In the genomic region with DNA sequence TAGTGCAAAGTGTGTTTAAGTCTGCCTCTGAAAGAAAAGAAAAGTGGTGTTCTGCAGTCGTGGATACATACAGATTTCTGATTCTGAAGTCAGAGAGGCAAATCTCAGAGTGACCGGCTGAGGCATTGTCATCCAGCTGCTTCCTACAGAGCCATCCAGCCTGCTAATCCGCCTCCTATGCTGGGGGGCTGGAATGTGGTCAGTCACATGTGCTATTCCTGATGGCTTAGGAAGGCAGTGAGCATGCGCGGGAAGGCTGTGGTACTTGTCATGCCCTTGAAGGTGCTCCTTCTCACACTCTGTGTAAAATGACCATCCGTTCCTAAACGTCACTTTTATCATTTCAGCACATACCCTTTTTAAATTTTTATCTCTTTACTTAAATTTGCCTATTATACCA, we compare ENCODE assay signal across 25 mouse cellular contexts.
"Had no signal": no experiment of that assay in that cellular context is flagged by ENCODE, and none has a peak within 500 bp of the region (broad histone marks: within the 10 kb centered on the region; RNA-seq: fewer than 3 reads in every experiment).

No protein-coding gene starts in this region.

- H3K4me2 ChIP-seq: heart, embryonic 11.5 days; hindbrain, embryonic 12.5 days; hindbrain, embryonic 14.5 days; intestine, embryonic 15.5 days; limb, embryonic 12.5 days; liver, embryonic 11.5 days; liver, embryonic 13.5 days had no signal

- H3K27ac ChIP-seq: gastrocnemius, adult 2 months; hindbrain, embryonic 10.5 days; hindbrain, embryonic 12.5 days; hindbrain, embryonic 14.5 days; intestine, embryonic 15.5 days; layer of hippocampus, adult 2 months; left cerebral cortex, adult 2 months; limb, embryonic 10.5 days; limb, embryonic 12.5 days; liver, embryonic 13.5 days had no signal

- H3K27me3 ChIP-seq: hindbrain, embryonic 12.5 days; intestine, embryonic 15.5 days; limb, embryonic 12.5 days; liver, embryonic 13.5 days had no signal

- H3K4me3 ChIP-seq: gastrocnemius, adult 2 months; hindbrain, embryonic 10.5 days; hindbrain, embryonic 12.5 days; intestine, embryonic 15.5 days; layer of hippocampus, adult 2 months; left cerebral cortex, adult 2 months; limb, embryonic 10.5 days; limb, embryonic 12.5 days; liver, embryonic 13.5 days had no signal

- ATAC-seq: hindbrain, embryonic 16.5 days; inflammation-experienced regulatory T-cells, adult 6 months; intestine, embryonic 15.5 days; intestine, postnatal 0 days had no signal

- H3K4me1 ChIP-seq: hindbrain, embryonic 10.5 days; hindbrain, embryonic 12.5 days; intestine, embryonic 15.5 days; limb, embryonic 10.5 days; limb, embryonic 12.5 days; liver, embryonic 13.5 days had no signal

- DNase-seq: gastrocnemius, adult 2 months; gastrocnemius, postnatal 10 days; gastrocnemius, postnatal 25 days; heart, postnatal 14 days; heart, postnatal 4 days; kidney, adult 18-20 months; kidney, adult 8-10 months; kidney, postnatal 10 days; kidney, postnatal 25 days; kidney, postnatal 4 days; liver; liver, embryonic 13.5 days had no signal

- H3K9me3 ChIP-seq: hindbrain, embryonic 10.5 days; hindbrain, embryonic 12.5 days; intestine, embryonic 15.5 days; limb, embryonic 10.5 days; limb, embryonic 12.5 days; liver, embryonic 13.5 days had no signal

- H3K9ac ChIP-seq: hindbrain, embryonic 12.5 days; hindbrain, embryonic 14.5 days; intestine, embryonic 15.5 days; limb, embryonic 12.5 days; liver, embryonic 13.5 days had no signal
